Comparison of ENCODE assay signal across 7 mouse cellular contexts in the genomic region with DNA sequence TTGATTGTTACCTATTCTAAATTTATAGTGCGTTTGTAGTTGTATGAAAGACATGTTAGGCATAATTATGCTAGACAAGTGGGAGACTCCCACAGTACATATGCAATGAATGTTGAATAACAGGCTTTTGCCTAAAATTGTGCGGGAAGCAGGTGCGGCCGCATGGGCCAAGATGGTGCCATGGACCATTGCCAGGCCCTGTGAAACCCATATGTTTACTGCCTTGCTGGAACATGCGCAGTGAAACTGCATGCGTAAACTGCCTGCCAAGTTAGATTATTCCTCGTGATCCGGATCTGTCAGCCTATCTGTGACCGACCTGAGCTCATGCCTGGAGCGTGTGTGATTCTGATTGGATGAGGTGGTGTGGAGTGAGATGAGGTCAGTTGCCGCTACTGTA. TPM values are rescaled to one million over a fixed set of nuclear protein-coding genes. Genes with fewer than 3 reads are reported as not detected.
DNase-seq lines count a peak whose midpoint lies in the region; ATAC-seq and TF ChIP-seq lines count a peak whose summit lies in the region.
"Not testable (repeated sequence)": the region's sequence is repeated elsewhere in the genome, so short reads cannot be mapped to it uniquely, and the experiment has no call there.

No protein-coding gene starts in this region.

- not testable (repeated sequence) for H3K9me3 ChIP-seq in forebrain, embryonic 15.5 days; midbrain, postnatal 0 days (ENCODE audit: low read length)

- H3K27me3 ChIP-seq in forebrain, embryonic 15.5 days; midbrain, postnatal 0 days (ENCODE audit: insufficient read depth, low read length): not testable (repeated sequence)

- H3K36me3 ChIP-seq in forebrain, embryonic 15.5 days; midbrain, postnatal 0 days (ENCODE audit: insufficient read depth, low read length): not testable (repeated sequence)

- H3K4me2 ChIP-seq in forebrain, embryonic 15.5 days (replicated peaks); midbrain, postnatal 0 days (ENCODE audit: low read depth, low read length, poor library complexity, severe bottlenecking): not testable (repeated sequence)

- not testable (repeated sequence) for TF ChIP-seq CTCF in midbrain, postnatal 0 days (IDR thresholded peaks at IDR 0.05)

- peak; percentile 87 for ATAC-seq in forebrain, embryonic 15.5 days (replicated peaks)
- ATAC-seq in midbrain, postnatal 0 days (ENCODE audit: low FRiP score): not testable (repeated sequence)

- not testable (repeated sequence) for H3K4me1 ChIP-seq in forebrain, embryonic 15.5 days; midbrain, postnatal 0 days (ENCODE audit: insufficient read depth, low read length)

- not testable (repeated sequence) for H3K27ac ChIP-seq in forebrain, embryonic 15.5 days (replicated peaks); midbrain, postnatal 0 days (ENCODE audit: low read depth, low read length)

- not testable (repeated sequence) for H3K4me3 ChIP-seq in forebrain, embryonic 15.5 days; midbrain, postnatal 0 days (ENCODE audit: low read depth, low read length)

- 66% methylated on average over 11 of the region's 11 CpGs for WGBS in forebrain, embryonic 15.5 days
- WGBS in midbrain, postnatal 0 days: 91% methylated on average over 11 of the region's 11 CpGs

- H3K9ac ChIP-seq in forebrain, embryonic 15.5 days (replicated peaks); midbrain, postnatal 0 days (replicated peaks; ENCODE audit: low read length, poor library complexity, severe bottlenecking): not testable (repeated sequence)

- DNase-seq in NIH3T3 (ENCODE audit: low read depth): peak; percentile 3
- DNase-seq in cerebellum, adult 11-12 months: peak; percentile 78
- DNase-seq in cerebellum, postnatal 10 days: peak; percentile 86
- peak; percentile 28 for DNase-seq in layer of hippocampus, adult 11-12 months (ENCODE audit: low spot score)
- DNase-seq in layer of hippocampus, postnatal 10 days (ENCODE audit: low spot score in 2 of 2): peak; percentile 29 to 41
- DNase-seq in midbrain, postnatal 0 days (ENCODE audit: low spot score): peak; percentile 56

RNA-seq across cellular contexts. Expression of a gene that starts 26.0 kb away (rescaled TPM):
- polyA plus RNA-seq in forebrain, embryonic 15.5 days (2015; fragmentation: Nextera tagmentation; extraction: Ambion mirVana): 74.9 and 75.7 TPM in 2 replicates
- total RNA-seq in layer of hippocampus, postnatal 10 days (2021): 10 to 100 TPM; 68.3 to 74.9 TPM
- total RNA-seq in midbrain, postnatal 0 days (2014; rRNA removed): 51.4 and 51.9 TPM in 2 replicates
- polyA plus RNA-seq in midbrain, postnatal 0 days (2015; fragmentation: Nextera tagmentation; extraction: Ambion mirVana): 46.0 and 48.4 TPM in 2 replicates

Comparison
In these comparisons a context has a peak if more than half of its experiments do, and no peak if none do; other contexts are left out.
1. DNase-seq: peak in every context shown above with its lines; median percentile 86 in cerebellum, postnatal 10 days; 78 in cerebellum, adult 11-12 months; 56 in midbrain, postnatal 0 days; 35 in layer of hippocampus, postnatal 10 days; 28 in layer of hippocampus, adult 11-12 months; 3 in NIH3T3.